Mouse (Mus musculus) hindbrain, embryonic 16.5 days (tissue): ENCODE data around the gene 4930452B06Rik. TPM values are rescaled to one million over a fixed set of nuclear protein-coding genes. Genes with fewer than 3 reads are reported as not detected.

Source experiments
- ATAC-seq: fragments of 200-750 bp; cut with Nextera tagmentation; 2 replicates; pipeline ENCODE4 v1.8.0; 2017; ENCODE audit warnings: moderate TSS enrichment, moderate library complexity
- H3K27ac ChIP-seq: fragments of 300-500 bp; sonication (generic); 2 replicates; pipeline ENCODE4 v1.5.1; 2014; ENCODE audit warnings: low read depth, mild to moderate bottlenecking, control low read depth, low read length, moderate library complexity
- H3K27me3 ChIP-seq: fragments of 300-500 bp; sonication (generic); replicated peaks from 2 replicates; pipeline ENCODE4 v1.6.1; 2014; ENCODE audit warnings: low read length; ENCODE audit not compliant: control insufficient read depth, insufficient read depth
- H3K36me3 ChIP-seq: fragments of 300-500 bp; sonication (generic); 2 replicates; pipeline ENCODE4 v1.6.1; 2014; ENCODE audit warnings: mild to moderate bottlenecking, low read length, moderate library complexity, mixed read lengths; ENCODE audit not compliant: control insufficient read depth, insufficient read depth
- H3K4me1 ChIP-seq: fragments of 300-500 bp; sonication (generic); 2 replicates; pipeline ENCODE4 v1.6.1; 2014; ENCODE audit warnings: low read depth, low read length; ENCODE audit not compliant: control insufficient read depth, insufficient read depth
- H3K4me2 ChIP-seq: fragments of 300-500 bp; sonication (generic); 2 replicates; pipeline ENCODE4 v1.6.1; 2014; ENCODE audit warnings: mild to moderate bottlenecking, low read length, control low read depth, moderate library complexity
- H3K4me3 ChIP-seq: fragments of 300-500 bp; sonication (generic); 2 replicates; pipeline ENCODE4 v1.5.1; 2014; ENCODE audit warnings: mild to moderate bottlenecking, low read length, control low read depth, moderate library complexity
- H3K9ac ChIP-seq: fragments of 300-500 bp; sonication (generic); 2 replicates; pipeline ENCODE4 v1.6.1; 2014; ENCODE audit warnings: low read depth, mild to moderate bottlenecking, control low read depth, low read length, moderate library complexity
- H3K9me3 ChIP-seq: fragments of 300-500 bp; sonication (generic); 2 replicates; pipeline ENCODE4 v1.6.1; 2014; ENCODE audit warnings: mild to moderate bottlenecking, low read length, moderate library complexity; ENCODE audit not compliant: control insufficient read depth
- WGBS: fragments of 180-500 bp; shearing (Covaris S2); extraction: QIAGEN DNeasy Blood & Tissue Kit; methylation state at CpG from one replicate; pipeline ENCODE4 v1.1.7; 2014; 5-methylcytosine and 5-hydroxymethylcytosine counted together
- polyA plus RNA-seq: library from polyadenylated mRNA; unstranded; fragments of >200 nt; fragmentation: Nextera tagmentation; extraction: Ambion mirVana; gene quantifications from 2 replicates; pipeline ENCODE4 v1.2.1, GENCODE M21; 2015

4930452B06Rik gene
- polyA plus RNA-seq, 1 experiment from 2014 or later = 8.0 TPM

DNA sequence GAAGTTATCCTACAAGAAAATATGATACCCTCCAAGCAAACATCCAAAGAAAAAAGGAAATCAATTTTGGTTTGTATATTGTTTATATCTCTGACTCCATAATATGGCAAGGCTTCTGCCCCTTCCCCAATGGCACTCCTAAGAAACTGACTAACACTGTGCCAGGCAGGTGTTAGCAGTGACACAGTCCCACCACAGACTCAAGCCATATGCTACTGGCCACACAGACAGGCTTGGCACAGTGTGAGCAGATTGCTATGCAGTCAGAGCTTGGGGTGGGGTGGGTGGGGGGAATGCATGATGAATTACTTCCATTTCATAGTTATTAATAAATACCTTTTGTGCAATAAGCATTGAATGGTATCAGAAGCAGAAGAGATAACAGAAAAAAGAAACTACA lies 157.4 kb downstream of the 4930452B06Rik start:
- H3K4me2 ChIP-seq = no peak overlapping the region
- no peak overlapping the region for H3K27ac ChIP-seq
- H3K4me1 ChIP-seq = no peaks in the 10 kb centered on the region
- H3K36me3 ChIP-seq = no peaks in the 10 kb centered on the region
- no peak for ATAC-seq
- H3K27me3 ChIP-seq = no peaks in the 10 kb centered on the region
- no peaks in the 10 kb centered on the region for H3K9me3 ChIP-seq
- no peak overlapping the region for H3K9ac ChIP-seq
- no peak overlapping the region for H3K4me3 ChIP-seq

DNA sequence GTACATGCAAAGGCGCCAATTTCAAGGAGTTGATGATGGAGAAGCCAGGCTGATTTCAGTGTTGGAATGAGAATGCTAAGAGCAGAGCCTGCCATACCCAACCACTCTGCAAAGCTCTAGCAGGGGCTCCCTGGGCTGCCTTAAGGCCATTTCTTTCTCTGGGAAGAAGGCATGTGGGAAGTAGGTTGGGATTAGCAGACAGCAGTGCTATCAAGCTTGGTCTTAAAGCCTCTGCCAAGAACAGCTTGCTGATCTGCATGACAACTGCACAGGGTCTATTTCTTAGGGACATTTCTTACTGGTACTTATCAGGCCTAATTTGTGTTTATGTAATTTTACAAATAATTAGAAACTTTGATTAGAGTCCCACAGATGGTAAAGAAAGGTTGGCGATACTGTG lies 161.8 kb downstream of the 4930452B06Rik start:
- Histone ChIP-seq H3K27ac (no peak overlapping the region), H3K27me3 (no peaks in the 10 kb centered on the region), H3K4me2 (no peak overlapping the region), H3K9ac (no peak overlapping the region), H3K4me3 (no peak overlapping the region), H3K4me1 (no peaks in the 10 kb centered on the region), H3K36me3 (no peaks in the 10 kb centered on the region), H3K9me3 (no peaks in the 10 kb centered on the region)
- no peak for ATAC-seq
- 84% methylated on average over 2 of the region's 2 CpGs for WGBS

DNA sequence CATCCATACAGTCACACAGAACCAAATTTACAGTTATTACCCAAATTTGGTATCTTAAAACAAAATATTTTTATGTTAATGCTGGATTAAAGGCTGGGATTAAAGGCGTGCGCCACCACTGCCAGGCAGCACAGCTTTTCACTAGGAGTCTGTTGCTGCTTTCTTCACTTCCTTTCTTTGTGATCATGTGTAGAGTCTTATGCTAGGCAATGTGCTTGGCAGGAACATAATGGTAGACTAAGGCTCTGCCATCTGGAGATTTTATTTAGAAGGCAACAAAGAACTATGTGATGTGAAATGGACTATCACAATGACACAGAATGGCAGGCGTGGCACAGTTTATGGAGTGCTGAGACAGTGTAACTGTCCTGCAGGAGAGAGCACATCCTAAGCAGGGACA lies 162.7 kb downstream of the 4930452B06Rik start:
- H3K4me1 ChIP-seq = no peaks in the 10 kb centered on the region
- no peaks in the 10 kb centered on the region for H3K36me3 ChIP-seq

DNA sequence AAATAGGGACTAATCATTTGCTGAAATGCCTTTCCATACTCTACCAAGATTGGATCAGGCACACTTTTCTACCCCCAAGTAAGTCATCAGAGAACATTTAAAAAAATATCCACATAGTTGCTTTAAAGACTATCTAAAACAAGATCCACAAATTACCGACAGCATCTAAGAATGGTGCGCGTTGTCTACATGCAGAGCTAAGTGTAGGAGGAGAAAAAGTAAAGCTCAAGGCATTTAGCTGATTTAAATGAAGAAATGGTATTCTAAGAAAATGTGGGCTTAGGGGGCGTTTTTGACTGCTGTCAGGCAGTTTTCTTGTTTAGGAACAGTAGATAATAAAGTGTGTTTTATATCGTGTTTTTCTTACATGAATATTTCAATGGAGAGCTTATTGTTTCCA lies 163.5 kb downstream of the 4930452B06Rik start:
- H3K4me2 ChIP-seq = no peak overlapping the region
- no peak overlapping the region for H3K27ac ChIP-seq
- no peaks in the 10 kb centered on the region for H3K4me1 ChIP-seq
- no peak overlapping the region for H3K4me3 ChIP-seq
- no peak overlapping the region for H3K9ac ChIP-seq
- WGBS = 93% methylated on average over 5 of the region's 5 CpGs
- no peaks in the 10 kb centered on the region for H3K27me3 ChIP-seq
- no peaks in the 10 kb centered on the region for H3K9me3 ChIP-seq
- H3K36me3 ChIP-seq = no peaks in the 10 kb centered on the region
- no peak for ATAC-seq

More for the DNA sequence above, 162.7 kb downstream of the 4930452B06Rik start:
- no peak overlapping the region for H3K4me2 ChIP-seq
- ATAC-seq = no peak
- no peak overlapping the region for H3K4me3 ChIP-seq
- no peaks in the 10 kb centered on the region for H3K27me3 ChIP-seq
- no peak overlapping the region for H3K9ac ChIP-seq
- 85% methylated on average over 3 of the region's 3 CpGs for WGBS
- no peaks in the 10 kb centered on the region for H3K9me3 ChIP-seq
- no peak overlapping the region for H3K27ac ChIP-seq

DNA sequence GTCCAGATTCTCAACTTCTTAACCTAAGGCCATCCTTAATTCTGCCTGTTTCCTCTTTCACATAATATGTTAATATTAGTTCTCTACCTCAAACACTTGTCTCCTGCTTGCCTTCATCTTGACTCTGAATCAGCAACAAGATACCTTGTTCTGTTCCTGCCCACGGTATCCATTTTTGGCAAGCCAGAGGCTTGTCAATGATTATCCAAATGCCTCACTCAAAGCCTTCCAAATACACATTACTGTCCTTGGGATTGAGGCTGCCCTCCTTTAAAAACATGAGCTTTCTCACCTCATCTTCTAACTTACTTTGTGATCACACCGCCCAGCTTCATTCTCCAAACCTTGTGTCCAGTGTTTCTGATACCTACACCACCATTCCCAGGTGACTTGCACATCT lies 170.3 kb downstream of the 4930452B06Rik start:
- 94% methylated on average over 2 of the region's 2 CpGs for WGBS
- Histone ChIP-seq H3K27ac (no peak overlapping the region), H3K9me3 (no peaks in the 10 kb centered on the region), H3K4me3 (no peak overlapping the region), H3K9ac (no peak overlapping the region), H3K27me3 (no peaks in the 10 kb centered on the region), H3K4me1 (no peaks in the 10 kb centered on the region), H3K4me2 (no peak overlapping the region), H3K36me3 (no peaks in the 10 kb centered on the region)
- ATAC-seq = no peak

DNA sequence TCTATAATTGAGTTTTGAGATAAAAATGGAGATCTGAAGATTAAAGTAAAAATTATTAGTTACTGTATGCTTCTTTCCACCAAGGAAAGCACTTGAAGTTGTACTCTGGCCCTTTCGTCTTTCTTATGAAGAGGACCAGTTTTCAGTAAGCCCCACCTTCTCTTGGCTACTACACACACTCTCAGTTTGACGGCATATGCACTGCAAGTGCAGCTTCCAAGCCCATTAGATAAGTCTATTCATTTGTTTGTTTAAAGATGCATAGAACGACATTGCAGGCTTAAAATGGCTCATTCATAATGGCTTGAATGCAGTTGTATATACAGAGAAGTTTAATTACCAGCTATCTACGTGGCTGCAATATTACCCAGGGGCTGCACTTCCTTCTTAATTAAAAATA lies 171.1 kb downstream of the 4930452B06Rik start:
- H3K36me3 ChIP-seq = no peaks in the 10 kb centered on the region
- 48% methylated on average over 4 of the region's 4 CpGs for WGBS
- H3K4me1 ChIP-seq = no peaks in the 10 kb centered on the region
- H3K9me3 ChIP-seq = no peaks in the 10 kb centered on the region
- H3K27ac ChIP-seq = no peak overlapping the region
- no peak; the same call in 1 of the 2 replicates for ATAC-seq
- H3K4me2 ChIP-seq = no peak overlapping the region
- no peak overlapping the region for H3K9ac ChIP-seq
- no peaks in the 10 kb centered on the region for H3K27me3 ChIP-seq
- H3K4me3 ChIP-seq = no peak overlapping the region

DNA sequence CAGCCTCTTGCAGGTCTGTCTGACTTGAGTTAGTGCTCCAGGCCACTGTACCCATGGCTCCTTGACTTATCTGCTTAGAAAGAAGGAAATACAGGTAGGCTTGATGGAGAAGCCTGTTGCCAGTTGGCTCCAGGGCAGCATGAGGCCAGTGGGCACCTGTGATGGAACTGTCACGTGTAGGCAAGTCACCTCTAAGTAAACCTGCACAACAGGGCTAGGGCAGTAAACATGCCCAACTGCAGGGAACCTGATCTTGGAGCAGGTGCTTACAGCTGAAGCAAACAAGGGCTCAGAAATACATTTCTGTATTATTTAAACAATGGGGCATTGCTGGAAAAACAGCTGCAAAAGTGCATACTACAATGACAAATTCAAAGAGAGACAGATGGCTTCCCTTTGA lies 171.8 kb downstream of the 4930452B06Rik start:
- no peak overlapping the region for H3K4me3 ChIP-seq
- H3K9ac ChIP-seq = no peak overlapping the region
- H3K4me2 ChIP-seq = no peak overlapping the region
- no peaks in the 10 kb centered on the region for H3K27me3 ChIP-seq
- no peaks in the 10 kb centered on the region for H3K4me1 ChIP-seq
- H3K27ac ChIP-seq = no peak overlapping the region
- 50% methylated on average over 1 of the region's 1 CpGs for WGBS
- no peak for ATAC-seq
- H3K9me3 ChIP-seq = no peaks in the 10 kb centered on the region
- no peaks in the 10 kb centered on the region for H3K36me3 ChIP-seq

DNA sequence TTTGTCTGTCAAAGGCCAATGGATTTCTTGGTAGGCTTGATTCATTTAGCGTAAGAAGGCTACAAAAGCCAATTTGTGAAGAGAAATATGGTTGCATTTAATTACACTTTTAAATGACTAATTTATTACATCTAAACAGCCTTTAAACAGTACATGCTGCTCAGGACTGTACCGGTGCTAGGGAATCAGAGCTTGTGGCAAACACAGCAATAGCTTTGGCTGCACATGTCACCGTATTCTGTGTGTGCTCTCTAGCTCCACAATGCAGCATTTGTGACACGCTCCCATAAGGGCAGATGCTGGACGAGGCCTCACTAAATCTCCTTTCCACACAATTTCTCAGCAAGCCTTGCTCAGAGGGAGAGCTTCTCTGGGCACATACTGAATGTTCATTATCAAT lies 187.9 kb downstream of the 4930452B06Rik start:
- Histone ChIP-seq H3K4me2 (no peak overlapping the region), H3K9ac (no peak overlapping the region), H3K9me3 (no peaks in the 10 kb centered on the region), H3K27ac (no peak overlapping the region), H3K36me3 (no peaks in the 10 kb centered on the region), H3K4me3 (no peak overlapping the region), H3K4me1 (peaks cover 3% of the 10 kb centered on the region), H3K27me3 (no peaks in the 10 kb centered on the region)
- 53% methylated on average over 5 of the region's 5 CpGs for WGBS
- no peak for ATAC-seq

DNA sequence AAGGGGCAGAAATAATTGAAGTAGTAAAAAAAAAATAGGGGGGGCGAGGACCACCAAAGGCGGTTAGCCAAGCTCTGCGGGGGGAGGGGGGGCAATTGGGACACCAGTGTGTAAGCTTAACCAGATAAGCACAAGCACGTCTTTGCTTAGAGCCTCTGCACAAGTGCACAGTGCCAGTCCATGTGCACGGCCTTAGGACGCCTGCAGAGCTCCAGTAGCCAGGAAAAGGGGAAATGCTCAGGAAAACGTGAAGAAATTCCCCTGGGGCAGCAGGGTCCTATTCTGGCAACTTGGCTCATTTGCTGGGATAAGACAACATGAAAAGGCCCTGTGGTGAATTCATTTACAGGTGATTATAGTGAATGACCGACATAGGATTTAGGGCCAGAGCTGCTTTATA lies 188.7 kb downstream of the 4930452B06Rik start:
- no peaks in the 10 kb centered on the region for H3K27me3 ChIP-seq
- whole genome bisulfite sequencing = 65% methylated on average over 8 of the region's 8 CpGs
- H3K4me1 ChIP-seq = peaks cover 3% of the 10 kb centered on the region
- H3K4me2 ChIP-seq = no peak overlapping the region
- H3K9ac ChIP-seq = no peak overlapping the region
- H3K4me3 ChIP-seq = no peak overlapping the region
- H3K36me3 ChIP-seq = no peaks in the 10 kb centered on the region
- ATAC-seq = no peak
- no peaks in the 10 kb centered on the region for H3K9me3 ChIP-seq
- H3K27ac ChIP-seq = no peak overlapping the region

DNA sequence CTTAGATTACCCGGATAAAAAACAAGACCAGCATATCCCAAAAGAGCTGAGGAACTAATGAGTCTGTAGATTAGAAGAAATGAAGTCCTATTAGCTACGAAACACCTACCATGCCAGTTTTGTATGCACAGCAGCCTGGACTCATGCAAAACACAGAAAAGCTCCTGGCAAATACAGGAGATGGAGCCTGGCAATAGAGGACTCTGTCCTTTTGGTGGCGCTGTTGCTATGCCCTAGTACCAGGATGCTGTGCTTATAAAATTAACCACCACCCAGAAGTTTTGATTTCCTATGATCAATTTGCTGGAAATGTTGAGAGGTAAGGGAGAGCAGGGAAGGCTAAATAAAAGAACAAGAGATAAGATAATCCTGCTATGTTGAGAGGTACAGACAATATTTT lies 189.4 kb downstream of the 4930452B06Rik start:
- no peak overlapping the region for H3K27ac ChIP-seq
- peaks cover 3% of the 10 kb centered on the region for H3K4me1 ChIP-seq
- no peak overlapping the region for H3K9ac ChIP-seq
- H3K36me3 ChIP-seq = no peaks in the 10 kb centered on the region
- WGBS = 64% methylated on average over 3 of the region's 3 CpGs
- H3K4me3 ChIP-seq = no peak overlapping the region
- no peak overlapping the region for H3K4me2 ChIP-seq
- H3K9me3 ChIP-seq = no peaks in the 10 kb centered on the region
- H3K27me3 ChIP-seq = no peaks in the 10 kb centered on the region
- peak; percentile 29; the same call in 1 of the 2 replicates for ATAC-seq
